Mouse (Mus musculus): Measurements from ENCODE around the gene Adcy9. TPM values are rescaled to one million over a fixed set of nuclear protein-coding genes. Genes with fewer than 3 reads are reported as not detected.

Adcy9 gene
- polyA plus RNA-seq, 1 experiment from 2014 or later: 1.5 TPM

DNA sequence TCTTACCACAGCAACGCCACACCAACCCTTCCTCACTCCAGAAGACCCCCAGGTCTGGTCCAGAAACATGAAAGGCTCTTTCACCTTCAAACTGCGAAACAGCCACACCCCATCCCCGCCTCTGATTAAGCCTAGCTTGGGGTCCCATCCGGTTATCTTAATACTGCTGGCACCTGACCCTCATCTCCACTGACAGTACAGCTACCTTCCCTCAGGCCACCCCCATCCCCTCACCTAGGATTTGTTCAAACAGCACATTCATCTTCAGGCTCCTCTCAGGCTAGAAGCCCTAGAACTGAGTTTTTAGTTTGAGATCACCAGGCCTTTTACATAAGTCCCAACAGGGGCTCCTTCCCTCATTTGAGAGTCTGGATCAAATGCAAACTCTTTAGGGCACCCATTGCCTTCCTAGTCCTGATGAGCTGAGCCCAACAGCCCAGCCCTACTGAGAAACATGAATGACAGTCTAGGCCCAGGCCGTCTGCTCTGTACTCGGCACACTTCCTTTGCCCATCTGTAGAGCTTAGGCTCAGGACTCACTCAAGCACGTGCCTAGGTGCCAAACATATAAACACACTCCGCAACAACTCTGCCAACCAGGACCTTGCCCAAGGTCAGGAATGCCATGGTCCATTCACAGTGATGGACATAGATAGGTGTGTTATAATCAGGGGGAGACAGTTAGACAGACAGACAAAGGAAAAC is 5.3 kb downstream of the Adcy9 start:
- H3K4me2 ChIP-seq (replicated peaks): 0 out of 2 replicates have a peak overlapping the region, but pooled peaks have one; percentile 3

DNA sequence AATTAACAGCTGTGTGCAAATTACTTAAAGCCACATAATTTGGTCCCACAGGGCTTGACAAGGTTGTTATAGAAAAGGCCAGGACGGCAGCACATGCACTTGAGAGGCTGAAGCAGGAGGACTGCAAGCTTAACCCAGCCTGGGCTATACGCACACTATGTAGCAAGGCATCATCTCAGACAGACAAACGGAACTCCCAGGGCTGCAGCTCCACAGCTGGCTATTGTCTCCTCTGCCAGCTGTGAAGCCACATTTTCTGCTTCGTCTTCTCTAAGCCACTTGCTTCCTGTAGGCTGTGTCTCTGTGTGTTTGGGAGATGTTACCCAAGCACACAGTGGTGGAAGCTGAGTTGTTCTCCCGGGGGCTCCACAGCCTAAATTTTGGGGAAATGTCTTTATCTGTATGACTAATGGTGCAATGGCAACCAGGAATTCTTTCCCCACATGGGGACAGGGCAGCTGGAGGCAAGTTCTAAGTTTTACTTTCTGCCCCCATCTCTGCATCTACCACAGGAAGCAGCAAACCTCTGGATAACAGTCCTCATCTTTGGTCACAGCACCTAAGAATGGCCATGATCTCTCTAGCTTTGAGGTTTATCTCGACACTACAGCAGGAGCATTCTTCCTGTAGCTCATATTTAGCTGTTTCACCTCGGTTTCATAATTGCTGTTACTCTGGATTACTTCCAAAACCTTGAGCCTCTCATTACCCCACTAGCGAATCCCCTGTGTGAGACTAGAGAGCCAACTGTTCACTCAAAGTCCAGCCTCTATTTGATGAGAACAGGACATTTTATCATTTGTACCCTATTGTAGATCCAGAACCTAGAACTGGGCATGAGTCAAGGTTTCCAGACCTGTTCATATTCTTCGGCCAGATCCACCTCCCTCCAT is 6.1 kb downstream of the Adcy9 start:
- peaks cover 53% of the 10 kb centered on the region for H3K4me1 ChIP-seq
- no peak overlapping the region for H3K4me2 ChIP-seq (replicated peaks)
- H3K27me3 ChIP-seq: peaks cover 23% of the 10 kb centered on the region
- no peaks in the 10 kb centered on the region for H3K9me3 ChIP-seq
- H3K4me3 ChIP-seq: no peak overlapping the region
- no peak overlapping the region for H3K9ac ChIP-seq
- no peak overlapping the region for H3K27ac ChIP-seq
- no peaks in the 10 kb centered on the region for H3K36me3 ChIP-seq
- no peak for ATAC-seq (ENCODE audit: low FRiP score, low read depth)
- WGBS: 71% methylated on average over 9 of the region's 9 CpGs

More for the DNA sequence above, 5.3 kb downstream of the Adcy9 start:
- no peak overlapping the region for H3K27ac ChIP-seq
- no peak overlapping the region for H3K9ac ChIP-seq
- peaks cover 56% of the 10 kb centered on the region for H3K4me1 ChIP-seq
- no peak overlapping the region for H3K4me3 ChIP-seq
- no peak for ATAC-seq (ENCODE audit: low FRiP score, low read depth)
- WGBS: 75% methylated on average over 8 of the region's 8 CpGs
- H3K36me3 ChIP-seq: no peaks in the 10 kb centered on the region
- peaks cover 25% of the 10 kb centered on the region for H3K27me3 ChIP-seq
- H3K9me3 ChIP-seq: no peaks in the 10 kb centered on the region

DNA sequence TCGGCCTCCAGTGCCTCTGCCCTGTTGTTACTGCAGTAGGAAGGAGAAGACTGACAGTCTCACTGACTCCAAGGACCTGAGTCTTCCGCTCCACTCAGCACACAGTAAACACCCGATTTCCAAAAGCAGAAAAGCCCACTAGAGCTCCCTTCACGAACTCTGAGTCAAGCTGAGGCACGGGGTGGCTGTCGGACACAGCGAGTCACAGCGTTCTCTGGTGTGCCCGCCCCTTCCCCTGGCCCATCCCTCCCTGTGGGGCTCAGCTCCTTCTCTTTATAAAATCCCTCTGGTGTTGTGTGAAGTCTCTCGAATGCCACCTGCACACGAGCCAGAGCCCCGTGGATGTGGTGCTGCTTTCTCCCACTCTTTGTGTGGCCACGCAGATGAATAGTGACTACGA is 7.0 kb downstream of the Adcy9 start:
- Histone ChIP-seq H3K9ac (0 out of 2 replicates have a peak overlapping the region, but pooled peaks have one; percentile 25), H3K4me2 (replicated peaks) (no peak overlapping the region; the same call in 1 of the 2 replicates), H3K4me3 (no peak overlapping the region), H3K9me3 (no peaks in the 10 kb centered on the region), H3K27ac (no peak overlapping the region), H3K27me3 (peaks cover 14% of the 10 kb centered on the region), H3K4me1 (peaks cover 44% of the 10 kb centered on the region), H3K36me3 (no peaks in the 10 kb centered on the region)
- ATAC-seq (ENCODE audit: low FRiP score, low read depth): no peak
- 43% methylated on average over 14 of the region's 14 CpGs for WGBS

DNA sequence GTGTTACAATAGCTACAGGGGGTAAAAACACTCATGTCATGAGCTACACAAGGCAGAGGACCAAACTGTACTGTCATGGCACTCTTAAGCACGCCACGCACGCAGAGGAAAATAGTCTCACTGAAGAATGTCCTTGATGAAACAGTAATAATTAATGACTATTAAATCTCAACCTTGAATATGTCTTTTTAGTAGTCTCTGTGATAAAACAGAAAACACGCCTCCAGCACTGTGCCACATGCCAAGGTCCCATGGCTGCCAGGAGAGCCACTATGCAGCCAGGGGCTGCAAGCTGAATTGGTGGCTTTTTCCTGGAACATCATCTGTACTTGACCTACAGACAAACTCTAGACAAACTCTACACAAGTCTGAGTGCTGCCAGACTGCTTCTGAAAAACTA is 8.0 kb downstream of the Adcy9 start:
- Histone ChIP-seq H3K27me3 (peaks cover 4% of the 10 kb centered on the region; the same call in 1 of the 2 replicates), H3K4me3 (no peak overlapping the region), H3K36me3 (no peaks in the 10 kb centered on the region), H3K9ac (no peak overlapping the region), H3K4me1 (peaks cover 35% of the 10 kb centered on the region), H3K27ac (no peak overlapping the region), H3K4me2 (replicated peaks) (no peak overlapping the region), H3K9me3 (no peaks in the 10 kb centered on the region)
- WGBS: 88% methylated on average over 4 of the region's 4 CpGs
- ATAC-seq (ENCODE audit: low FRiP score, low read depth): no peak

DNA sequence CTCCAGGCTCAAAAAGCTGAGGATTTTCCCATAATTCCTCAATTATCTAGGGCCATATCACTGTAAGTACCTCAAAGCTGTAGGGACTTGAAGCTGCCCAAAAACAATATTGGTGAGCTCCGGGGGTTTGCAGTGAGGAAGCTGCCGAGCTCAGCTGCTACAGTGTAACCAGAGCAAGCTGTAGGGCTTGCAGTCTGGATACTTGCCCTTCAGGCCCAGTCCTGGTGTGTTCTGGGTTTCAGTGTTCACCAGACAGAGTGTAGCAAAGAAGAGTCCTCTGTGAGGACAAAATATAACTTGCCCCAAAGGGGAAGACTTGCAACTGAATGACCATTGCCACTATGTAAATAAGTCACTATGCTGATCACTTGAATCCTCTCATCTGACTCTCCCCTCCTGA is 9.0 kb downstream of the Adcy9 start:
- H3K27me3 ChIP-seq: 0 out of 2 replicates have a peak, but pooled peaks cover 2% of the 10 kb centered on the region
- no peak overlapping the region for H3K9ac ChIP-seq
- no peak overlapping the region for H3K27ac ChIP-seq
- no peak overlapping the region for H3K4me3 ChIP-seq
- no peak for ATAC-seq (ENCODE audit: low FRiP score, low read depth)
- 58% methylated on average over 2 of the region's 2 CpGs for WGBS
- no peak overlapping the region for H3K4me2 ChIP-seq (replicated peaks)
- H3K36me3 ChIP-seq: no peaks in the 10 kb centered on the region
- H3K9me3 ChIP-seq: no peaks in the 10 kb centered on the region
- H3K4me1 ChIP-seq: peaks cover 27% of the 10 kb centered on the region

DNA sequence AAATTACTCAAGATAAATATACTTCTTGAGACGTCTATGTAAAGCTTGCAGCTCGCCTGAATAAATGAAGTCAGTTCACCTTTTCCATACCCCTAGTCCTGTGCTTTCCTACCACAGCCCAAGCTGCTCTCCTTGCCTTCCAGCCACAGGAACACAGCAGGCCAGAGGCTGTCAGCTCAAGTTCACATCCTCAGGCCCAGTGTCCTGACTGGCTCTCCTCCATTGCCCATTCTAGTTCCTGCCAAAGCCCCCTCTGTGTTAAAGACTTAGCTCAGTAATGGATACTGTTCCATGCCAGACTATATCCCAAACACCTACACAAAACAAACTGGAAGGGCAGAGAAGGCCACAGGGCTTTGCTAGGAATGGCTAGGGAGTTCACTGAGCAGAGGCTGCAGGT is 12.8 kb downstream of the Adcy9 start:
- H3K4me3 ChIP-seq: no peak overlapping the region
- ATAC-seq (ENCODE audit: low FRiP score, low read depth): no peak
- no peaks in the 10 kb centered on the region for H3K36me3 ChIP-seq
- H3K9me3 ChIP-seq: no peaks in the 10 kb centered on the region
- H3K4me2 ChIP-seq (replicated peaks): no peak overlapping the region
- H3K27me3 ChIP-seq: no peaks in the 10 kb centered on the region
- no peak overlapping the region for H3K27ac ChIP-seq
- no peak overlapping the region for H3K9ac ChIP-seq
- WGBS: 62% methylated on average over 2 of the region's 2 CpGs
- peaks cover 14% of the 10 kb centered on the region for H3K4me1 ChIP-seq

DNA sequence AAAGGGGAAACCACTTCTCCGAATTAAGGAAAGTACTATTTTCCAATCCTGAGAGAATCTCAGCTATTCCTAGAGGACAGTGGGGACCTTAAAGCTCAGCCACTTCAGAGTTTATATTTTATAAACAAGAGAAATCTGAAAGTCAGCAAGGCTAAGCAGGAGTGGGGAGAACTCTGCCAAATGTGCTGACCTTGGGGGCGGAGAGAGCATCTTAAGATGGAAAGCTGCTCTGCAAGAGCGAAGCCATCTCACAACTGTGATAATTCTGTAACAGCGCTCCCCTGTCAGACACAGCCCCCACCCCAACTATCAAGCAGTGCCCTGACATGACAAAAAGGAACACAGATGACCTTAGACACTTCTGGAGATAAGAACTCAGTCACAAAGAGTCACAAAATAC is 13.6 kb downstream of the Adcy9 start:
- Histone ChIP-seq H3K9me3 (no peaks in the 10 kb centered on the region), H3K4me3 (no peak overlapping the region), H3K27me3 (no peaks in the 10 kb centered on the region), H3K9ac (no peak overlapping the region), H3K27ac (no peak overlapping the region), H3K4me2 (replicated peaks) (no peak overlapping the region), H3K4me1 (peaks cover 18% of the 10 kb centered on the region), H3K36me3 (no peaks in the 10 kb centered on the region)
- no peak for ATAC-seq (ENCODE audit: low FRiP score, low read depth)
- 72% methylated on average over 4 of the region's 4 CpGs for WGBS

DNA sequence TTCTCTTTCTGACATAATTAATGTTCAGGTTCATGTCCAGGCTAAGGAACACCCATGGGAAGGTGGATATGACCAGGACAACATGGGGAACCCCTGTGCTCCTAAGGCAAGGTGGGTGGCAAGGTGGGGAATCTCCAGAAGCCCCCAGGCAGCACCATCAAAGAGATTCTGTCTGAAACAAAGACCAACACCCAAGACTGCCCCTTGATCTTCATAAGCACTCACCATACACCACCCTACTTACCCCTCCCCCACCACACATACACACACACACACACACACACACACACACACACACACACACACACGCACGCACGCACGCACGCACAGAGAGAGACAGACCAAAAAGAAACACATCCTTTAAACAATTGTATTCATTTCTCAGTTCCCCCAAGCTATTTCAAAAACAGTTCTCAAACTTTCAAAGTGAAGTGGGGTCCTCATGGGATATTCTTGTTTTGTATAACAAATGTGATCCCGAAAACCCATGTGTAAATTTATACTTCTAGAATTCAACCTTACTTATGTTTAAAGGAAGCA is 14.2 kb downstream of the Adcy9 start:
- 93% methylated on average over 3 of the region's 6 CpGs for WGBS
- no peak overlapping the region for H3K27ac ChIP-seq
- H3K9me3 ChIP-seq: no peaks in the 10 kb centered on the region
- H3K9ac ChIP-seq: no peak overlapping the region
- peaks cover 18% of the 10 kb centered on the region for H3K4me1 ChIP-seq
- ATAC-seq (ENCODE audit: low FRiP score, low read depth): no peak
- H3K27me3 ChIP-seq: no peaks in the 10 kb centered on the region
- no peak overlapping the region for H3K4me3 ChIP-seq
- H3K4me2 ChIP-seq (replicated peaks): no peak overlapping the region
- no peaks in the 10 kb centered on the region for H3K36me3 ChIP-seq

DNA sequence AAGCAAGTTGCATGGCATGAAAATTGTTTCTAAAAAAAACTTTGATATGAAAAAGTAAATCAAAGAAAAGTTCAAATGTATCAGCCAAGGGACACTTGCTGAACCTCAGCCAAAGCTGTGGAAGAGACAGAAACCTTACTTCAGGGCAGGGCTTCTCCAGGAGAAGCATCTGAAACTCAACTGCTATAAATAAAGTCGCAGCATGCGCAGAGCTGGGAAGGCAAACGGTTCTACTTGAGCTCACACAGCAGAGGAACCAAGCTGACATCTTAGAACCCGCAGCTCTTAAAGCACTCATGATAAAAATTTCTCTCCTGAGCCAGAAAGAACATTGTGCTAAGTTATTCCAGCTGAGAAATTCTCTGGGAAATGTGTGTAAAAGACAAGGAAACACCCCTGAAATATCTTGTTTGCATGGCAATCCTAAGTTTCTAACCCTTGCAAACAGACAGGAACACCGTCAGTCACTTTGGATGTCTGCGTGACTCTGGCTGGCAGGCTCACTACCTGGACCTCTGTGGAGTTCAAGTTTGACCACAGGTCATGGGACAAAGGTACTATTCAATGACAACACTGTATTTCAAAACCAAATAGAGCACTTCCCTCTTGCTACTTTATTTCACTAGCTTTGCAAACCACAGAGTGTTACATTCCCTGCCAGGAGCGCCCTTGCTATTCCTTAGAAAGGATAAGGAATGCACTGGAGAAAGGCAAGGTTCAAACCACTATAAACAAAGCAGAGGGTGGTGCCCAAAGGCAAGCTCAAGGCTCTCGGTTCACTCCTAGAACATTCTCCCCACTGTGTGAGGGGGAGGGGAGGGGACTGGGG is 15.2 kb downstream of the Adcy9 start:
- H3K9ac ChIP-seq: no peak overlapping the region
- no peaks in the 10 kb centered on the region for H3K36me3 ChIP-seq
- H3K4me2 ChIP-seq (replicated peaks): no peak overlapping the region
- no peaks in the 10 kb centered on the region for H3K27me3 ChIP-seq
- whole genome bisulfite sequencing: 54% methylated on average over 8 of the region's 8 CpGs
- no peaks in the 10 kb centered on the region for H3K9me3 ChIP-seq
- H3K27ac ChIP-seq: no peak overlapping the region
- no peak overlapping the region for H3K4me3 ChIP-seq
- no peak for ATAC-seq (ENCODE audit: low FRiP score, low read depth)
- H3K4me1 ChIP-seq: peaks cover 18% of the 10 kb centered on the region

DNA sequence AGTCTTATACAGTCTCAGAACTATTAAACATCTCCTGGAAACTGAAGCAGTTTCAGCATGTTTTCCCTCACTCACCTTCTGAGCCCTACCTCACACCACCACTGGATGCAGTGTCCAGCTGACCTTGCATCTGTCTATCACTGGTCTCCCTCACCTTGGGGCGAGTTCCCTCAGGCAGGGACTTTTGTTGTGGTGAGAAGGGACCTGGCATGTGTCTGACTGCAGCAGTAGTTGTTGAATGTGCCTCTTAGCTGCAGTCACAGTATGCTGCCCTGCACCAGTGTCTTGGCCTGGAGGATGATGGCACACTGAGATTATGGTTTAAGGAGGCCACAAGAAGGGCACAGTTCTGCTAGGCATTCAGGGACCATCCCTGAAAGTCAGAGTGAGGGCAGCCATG is 19.2 kb downstream of the Adcy9 start:
- no peaks in the 10 kb centered on the region for H3K36me3 ChIP-seq
- no peak overlapping the region for H3K4me3 ChIP-seq
- no peak overlapping the region for H3K9ac ChIP-seq
- H3K9me3 ChIP-seq: no peaks in the 10 kb centered on the region
- peaks cover 20% of the 10 kb centered on the region for H3K4me1 ChIP-seq
- H3K4me2 ChIP-seq (replicated peaks): no peak overlapping the region
- H3K27ac ChIP-seq: no peak overlapping the region
- no peak for ATAC-seq (ENCODE audit: low FRiP score, low read depth)
- 63% methylated on average over 1 of the region's 1 CpGs for WGBS
- no peaks in the 10 kb centered on the region for H3K27me3 ChIP-seq

DNA sequence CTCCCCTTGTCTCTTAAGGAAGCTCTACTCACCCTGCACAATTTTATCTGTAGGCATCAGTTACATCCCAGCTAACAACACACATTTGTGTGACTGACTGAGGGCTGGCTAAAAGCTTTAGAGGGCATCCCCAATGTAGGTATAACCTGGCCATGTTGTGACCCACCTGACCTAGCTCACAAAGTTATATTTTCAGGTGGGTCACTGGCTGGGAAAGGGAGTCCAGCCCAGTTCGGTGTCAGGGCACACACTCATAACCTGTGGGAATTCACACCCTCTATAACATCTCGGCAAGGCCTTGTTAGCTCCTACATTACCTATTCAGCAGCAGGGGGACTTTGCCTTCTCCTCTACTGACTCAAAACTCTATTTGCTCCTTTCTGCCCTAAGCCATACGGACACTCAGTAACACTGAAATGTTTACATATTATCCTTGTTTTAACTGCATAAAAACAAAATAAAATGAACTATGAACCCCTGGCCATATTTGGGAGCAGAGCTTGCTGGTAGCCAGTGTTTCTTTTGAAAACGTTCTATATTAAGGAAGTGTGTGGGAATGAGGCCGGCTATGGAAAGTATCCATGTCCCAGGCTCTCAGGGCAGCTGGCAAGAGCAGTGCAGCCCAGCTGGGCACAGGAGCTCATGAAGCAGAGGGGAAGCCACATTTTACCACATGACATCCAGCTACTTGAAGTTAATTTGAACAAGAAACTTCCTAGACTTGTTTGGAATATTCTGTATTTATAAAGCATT is 20.7 kb downstream of the Adcy9 start:
- Histone ChIP-seq H3K4me3 (no peak overlapping the region), H3K9me3 (no peaks in the 10 kb centered on the region), H3K27me3 (no peaks in the 10 kb centered on the region), H3K9ac (no peak overlapping the region), H3K4me2 (replicated peaks) (no peak overlapping the region), H3K4me1 (peaks cover 18% of the 10 kb centered on the region), H3K27ac (no peak overlapping the region), H3K36me3 (no peaks in the 10 kb centered on the region)
- no peak for ATAC-seq (ENCODE audit: low FRiP score, low read depth)
- 68% methylated on average over 5 of the region's 5 CpGs for WGBS

Measured in limb, embryonic 13.5 days (tissue).